Mouse (Mus musculus) heart, postnatal 0 days (tissue): ENCODE results near the gene Pdlim1.

Experiments used
- CTCF ChIP-seq: IDR thresholded peaks from 2 replicates; pipeline ENCODE4 v1.5.1; 2016; ENCODE audit warnings: antibody characterized with exemption, control low read depth, low read depth
- EP300 ChIP-seq: IDR thresholded peaks from 2 replicates; pipeline ENCODE4 v1.6.1; 2016; ENCODE audit warnings: antibody characterized with exemption, low read depth

DNA sequence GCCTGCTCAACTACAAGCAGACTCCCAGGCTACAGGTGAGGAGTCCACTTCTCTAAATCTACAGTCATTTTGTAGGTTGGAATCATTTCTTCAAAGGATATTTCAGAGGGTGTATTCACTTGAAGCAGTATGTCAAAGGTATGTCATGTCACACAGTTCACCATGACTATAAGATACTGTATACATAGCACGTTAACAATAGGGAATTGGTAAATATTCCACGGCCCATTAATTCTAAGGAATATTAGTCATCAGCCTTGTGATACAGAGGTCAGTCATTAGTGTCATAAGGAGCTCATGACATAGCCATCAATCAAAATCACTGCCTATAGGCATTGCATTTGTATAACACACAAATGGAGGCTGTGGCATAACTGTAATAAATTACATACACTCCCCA lies 13.1 kb upstream of the Pdlim1 start:
- no peak for TF ChIP-seq EP300
- no peak for TF ChIP-seq CTCF
